Mouse (Mus musculus) embryo, embryonic 10 days (tissue): ENCODE data around the gene Afg1l.

Source experiments
- DNase-seq: peaks from one replicate; pipeline ENCODE4 v3.0.0-alpha.2; 2015; ENCODE audit warnings: low spot score

Gene Afg1l

DNA sequence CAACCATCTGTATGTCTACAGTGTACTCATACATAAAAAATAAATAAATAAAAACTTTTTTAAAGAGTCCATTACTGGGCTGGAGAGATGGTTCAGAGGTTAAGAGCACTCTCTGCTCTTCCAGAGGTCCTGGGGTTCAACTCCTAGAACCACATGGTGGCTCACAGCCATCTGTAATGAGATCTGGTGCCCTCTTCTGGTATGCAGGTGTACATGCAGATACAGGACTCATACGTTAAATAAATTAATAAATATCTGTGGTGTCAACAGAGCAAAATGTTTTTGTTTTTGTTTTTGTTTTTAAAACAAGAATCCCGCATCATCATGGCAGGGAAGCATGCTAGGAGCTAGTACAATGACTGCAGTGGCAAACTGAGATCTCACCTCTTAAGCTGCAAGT is 181.3 kb downstream of the Afg1l start:
- no peak for DNase-seq

DNA sequence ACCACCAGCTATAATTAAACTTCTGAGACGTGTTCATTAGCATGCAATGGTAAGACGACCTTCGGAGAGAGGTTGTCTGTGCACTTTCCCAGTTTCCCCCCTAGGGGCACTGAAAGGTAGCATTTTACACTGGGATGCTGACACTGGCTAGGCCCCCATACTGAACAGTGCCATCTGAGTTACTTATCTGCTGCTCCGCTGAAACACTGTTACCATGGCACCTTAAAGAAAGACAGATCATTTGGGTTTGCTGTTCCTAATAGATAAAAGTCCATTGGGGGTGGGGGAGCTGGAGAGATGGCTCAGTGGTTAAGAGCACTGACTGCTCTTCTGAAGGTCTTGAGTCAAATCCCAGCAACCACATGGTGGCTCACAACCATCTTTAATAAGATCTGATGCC is 181.8 kb downstream of the Afg1l start:
- DNase-seq = no peak

GRCm38 (mm10) chr10:42295028-42295427 is 183.3 kb downstream of the Afg1l start:
- DNase-seq = peak; percentile 81

DNA sequence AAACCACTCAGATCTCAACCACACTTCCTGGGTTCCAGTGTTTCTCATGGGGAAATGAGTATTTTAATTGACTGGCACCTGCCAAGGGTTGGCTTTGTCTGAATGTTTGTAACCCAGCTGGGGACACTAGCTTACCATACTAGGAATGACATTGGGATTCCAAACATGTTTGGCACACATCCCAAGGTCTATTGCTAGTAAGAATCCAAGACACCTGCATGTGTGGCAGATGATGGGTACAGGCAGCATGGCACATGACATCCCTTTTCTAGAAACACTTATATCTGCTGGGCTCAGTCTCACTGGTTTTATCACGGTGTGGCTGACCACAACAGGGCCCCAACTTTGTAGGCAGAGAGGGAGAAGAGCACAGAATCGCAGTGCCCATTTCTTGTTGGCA is 184.0 kb downstream of the Afg1l start:
- DNase-seq = no peak

DNA sequence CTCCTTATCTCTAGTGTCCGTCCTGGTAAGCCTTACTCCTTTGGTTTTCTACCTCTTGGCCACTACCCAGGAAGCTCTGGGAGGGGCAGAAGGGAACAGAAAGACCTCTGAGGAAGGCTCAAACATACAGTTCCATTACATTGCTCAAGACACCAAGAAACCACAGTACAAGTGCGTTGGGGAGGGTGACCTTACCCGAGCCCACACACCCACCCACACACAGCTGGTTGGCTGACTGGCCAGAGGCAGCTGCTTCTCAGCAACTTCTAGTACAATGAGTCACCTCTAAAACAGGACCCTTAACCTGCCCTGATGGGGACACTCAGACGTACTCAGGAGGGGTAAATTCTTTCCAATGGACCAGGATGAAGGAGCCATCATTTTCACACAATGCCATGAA is 184.5 kb downstream of the Afg1l start:
- DNase-seq = no peak

DNA sequence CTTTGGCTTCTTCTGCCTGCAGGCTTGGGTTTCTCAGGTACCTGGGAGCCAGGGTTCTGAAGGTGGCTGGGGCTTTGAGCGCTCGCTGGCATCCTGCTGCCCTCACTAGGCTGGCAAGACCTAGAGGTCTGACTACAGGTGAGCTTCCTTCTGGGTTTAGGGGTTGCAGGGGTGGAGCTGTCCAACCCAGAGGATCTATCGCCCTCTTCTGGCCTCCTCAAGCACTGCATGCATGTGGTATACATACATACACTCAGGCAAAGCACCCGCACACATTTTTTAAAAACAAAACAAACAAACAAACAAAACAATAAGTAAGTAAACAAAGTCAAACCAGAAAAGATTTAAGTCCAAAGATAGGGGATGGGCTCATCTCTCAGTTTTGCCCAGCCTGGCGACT is 187.0 kb downstream of the Afg1l start:
- DNase-seq = peak; percentile 66

DNA sequence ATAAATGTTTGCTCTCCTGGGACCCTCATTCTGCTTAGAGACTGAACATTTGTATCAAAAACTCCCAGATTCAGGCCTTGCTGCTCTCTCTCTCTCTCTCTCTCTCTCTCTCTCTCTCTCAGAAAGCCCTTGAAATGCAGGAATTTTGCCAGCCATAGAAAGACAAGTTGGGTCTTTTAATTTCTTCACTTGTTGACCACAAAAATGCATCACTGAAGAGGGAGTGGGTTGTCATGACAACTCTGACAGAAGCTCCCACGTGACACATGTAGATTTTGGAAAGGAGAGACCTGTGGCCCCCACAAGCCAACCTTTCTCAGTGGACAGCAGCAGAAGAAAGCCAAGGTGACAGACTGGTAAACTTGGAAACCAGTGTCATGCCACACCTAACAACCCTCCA is 190.7 kb downstream of the Afg1l start:
- DNase-seq = no peak

DNA sequence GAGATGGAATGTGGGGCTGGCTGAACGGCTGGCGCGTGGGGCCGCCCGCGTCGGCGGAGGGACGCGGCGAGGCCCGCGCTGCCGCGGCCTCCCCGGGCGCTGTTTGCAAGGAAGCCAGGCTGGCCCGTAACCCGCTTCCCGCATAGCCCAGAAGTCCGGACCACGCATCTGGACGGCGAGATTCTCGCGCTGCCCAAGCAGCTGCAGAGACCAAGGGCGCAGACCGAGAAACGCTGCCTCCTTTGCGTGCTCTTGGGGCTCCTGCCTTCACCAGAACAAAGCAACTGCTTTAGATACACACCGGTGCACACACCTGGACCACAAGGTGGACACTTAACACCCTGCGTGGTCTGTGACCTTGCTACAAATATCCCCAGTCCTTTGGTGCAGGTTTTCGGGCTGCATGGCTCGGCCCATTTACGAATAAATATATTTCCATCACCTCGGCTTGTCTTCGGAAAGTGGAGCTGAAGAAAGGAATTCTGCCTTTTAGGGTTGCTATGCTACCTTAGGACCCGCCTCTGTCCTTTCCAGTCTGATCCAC is 200.0 kb downstream of the Afg1l start:
- DNase-seq = peak; percentile 59

DNA sequence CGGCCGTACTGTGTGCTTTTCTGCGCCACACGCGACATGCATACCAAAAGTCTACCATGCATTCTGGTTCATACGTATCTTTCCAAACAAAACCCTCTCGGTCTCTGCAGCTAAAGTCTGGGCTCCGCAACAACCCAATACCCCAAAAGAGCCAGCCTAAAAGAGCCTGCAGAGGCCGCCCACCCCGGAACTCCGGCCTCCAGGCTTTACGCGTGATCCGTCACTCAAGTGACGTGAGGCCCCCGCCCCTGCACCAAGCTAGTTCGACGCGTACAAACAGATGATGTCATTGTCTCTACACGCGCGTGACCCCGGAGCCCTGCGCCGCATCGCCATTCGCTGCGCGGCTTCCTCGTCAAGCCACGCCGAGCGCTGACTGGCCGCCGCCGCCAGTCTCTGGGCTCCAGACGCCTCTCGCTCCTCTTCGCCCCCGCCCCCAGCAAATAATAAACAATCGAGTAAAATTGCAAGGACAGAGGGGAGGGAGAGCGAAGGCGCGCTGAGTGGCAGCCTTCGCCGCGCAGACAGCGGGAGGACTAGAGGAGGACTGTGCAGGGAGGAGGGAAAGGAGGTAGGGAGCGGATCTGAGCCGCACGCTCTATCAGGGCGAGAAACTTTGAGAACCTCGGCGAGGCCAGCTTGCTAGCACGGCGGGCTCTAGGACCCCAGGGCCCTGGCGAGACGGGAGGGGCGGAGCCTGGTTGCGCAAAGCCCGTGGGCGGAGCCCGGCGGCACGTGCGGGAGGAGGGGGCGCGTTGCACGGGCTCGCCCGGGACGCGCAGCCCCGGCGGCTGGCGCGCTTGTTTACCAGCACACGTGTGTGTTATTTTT is 200.7 kb downstream of the Afg1l start:
- DNase-seq = peak; percentile 99

DNA sequence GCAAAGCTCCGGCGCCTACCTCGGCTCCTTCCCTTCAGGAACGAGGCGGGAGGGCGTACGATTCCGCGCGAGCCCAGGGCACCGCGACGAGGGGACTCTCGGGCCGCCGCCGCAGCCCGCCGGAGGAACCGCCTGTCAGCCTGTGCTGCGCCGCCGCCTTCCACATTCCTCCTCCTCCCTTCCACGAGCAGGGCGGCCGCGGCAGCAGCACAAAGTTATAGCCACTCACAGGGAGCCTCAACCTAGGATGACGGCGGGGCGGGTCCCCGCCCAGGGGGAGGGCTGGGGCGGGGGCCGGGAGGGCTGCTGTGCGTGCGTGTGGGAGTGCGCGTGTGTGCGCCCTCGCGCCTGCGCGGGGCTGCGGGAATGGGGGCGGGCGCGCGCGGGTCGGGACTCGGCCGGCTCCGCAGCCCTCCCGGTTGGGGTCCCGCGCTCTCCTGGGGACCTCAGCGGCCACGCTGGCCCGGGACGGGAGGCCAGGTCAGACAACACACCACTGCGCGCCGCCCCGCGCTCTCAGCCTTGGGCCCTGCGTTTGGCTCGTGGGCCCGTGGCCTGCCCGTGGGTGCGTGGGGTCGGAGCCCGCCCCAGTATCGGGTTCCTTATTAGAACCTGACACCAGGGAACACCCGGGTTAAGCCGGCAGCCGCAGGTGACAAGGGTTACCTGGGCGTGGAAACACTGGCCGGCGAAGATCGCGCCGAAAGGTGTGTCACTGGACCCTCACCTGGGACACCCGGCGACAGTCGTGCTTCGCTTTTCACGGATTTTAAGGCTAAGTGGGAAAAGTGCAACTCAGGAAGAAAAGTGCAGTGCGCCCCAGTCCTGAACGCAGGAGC is 201.6 kb downstream of the Afg1l start, which contains the start of gene Foxo3:
Gene Foxo3 (minus strand): TSS at position 249 of the 839 bp plus-strand sequence.
- peak; percentile 83 for DNase-seq

GRCm38 (mm10) chr10:42275871-42276501 is 202.4 kb downstream of the Afg1l start:
- DNase-seq = peak; percentile 73

GRCm38 (mm10) chr10:42275401-42275870 is 202.9 kb downstream of the Afg1l start:
- peak; percentile 58 for DNase-seq

DNA sequence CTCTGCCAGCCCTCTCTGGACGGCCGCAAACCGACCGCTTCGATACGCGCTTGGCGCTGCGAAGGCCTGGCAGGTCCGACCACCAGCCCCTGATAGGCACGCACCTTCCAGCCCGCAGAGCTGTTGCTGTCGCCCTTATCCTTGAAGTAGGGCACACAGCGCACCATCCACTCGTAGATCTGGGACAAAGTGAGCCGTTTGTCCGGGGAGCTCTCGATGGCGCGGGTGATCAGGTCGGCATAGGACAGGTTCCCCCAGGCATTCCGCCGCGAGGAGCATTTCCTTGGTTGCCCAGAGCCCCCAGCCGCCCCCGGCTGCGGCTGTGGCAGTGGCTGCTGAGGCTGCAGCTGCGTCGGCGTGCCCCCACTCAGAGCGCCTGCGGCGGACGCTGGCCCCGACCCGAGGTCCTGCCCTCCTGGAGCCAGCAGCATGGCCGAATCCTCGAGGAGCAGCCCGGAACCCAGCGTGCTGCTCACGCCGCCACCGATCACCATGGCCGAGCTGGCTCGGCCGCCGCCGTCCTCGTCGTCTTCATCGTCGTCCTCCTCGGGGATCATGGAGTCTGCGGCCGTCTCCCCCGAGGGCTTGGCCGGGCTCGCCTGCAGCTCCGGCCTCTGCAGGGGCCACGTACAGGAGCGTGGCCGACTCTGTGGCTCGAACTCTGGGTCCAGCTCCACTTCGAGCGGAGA is 203.5 kb downstream of the Afg1l start:
- peak; percentile 51 for DNase-seq

GRCm38 (mm10) chr10:42273760-42274691 is 204.3 kb downstream of the Afg1l start:
- peak; percentile 44 for DNase-seq

DNA sequence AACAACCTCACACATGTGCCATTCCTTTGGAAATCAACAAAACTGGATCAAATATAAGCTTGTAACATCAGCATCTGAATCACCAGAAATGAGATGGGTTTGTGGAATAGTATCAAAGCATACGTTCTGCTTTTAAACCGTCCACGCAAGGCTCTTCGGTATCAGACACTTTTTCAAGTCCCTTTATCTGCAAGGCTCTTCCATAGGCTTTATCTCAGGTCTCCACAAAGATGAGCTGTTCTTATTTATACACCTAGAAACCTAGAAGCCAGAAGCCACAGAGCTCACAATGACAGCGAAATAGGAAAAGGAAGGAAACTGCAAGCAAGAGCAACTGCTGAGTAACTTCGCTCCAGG is 205.0 kb downstream of the Afg1l start:
- no peak for DNase-seq

DNA sequence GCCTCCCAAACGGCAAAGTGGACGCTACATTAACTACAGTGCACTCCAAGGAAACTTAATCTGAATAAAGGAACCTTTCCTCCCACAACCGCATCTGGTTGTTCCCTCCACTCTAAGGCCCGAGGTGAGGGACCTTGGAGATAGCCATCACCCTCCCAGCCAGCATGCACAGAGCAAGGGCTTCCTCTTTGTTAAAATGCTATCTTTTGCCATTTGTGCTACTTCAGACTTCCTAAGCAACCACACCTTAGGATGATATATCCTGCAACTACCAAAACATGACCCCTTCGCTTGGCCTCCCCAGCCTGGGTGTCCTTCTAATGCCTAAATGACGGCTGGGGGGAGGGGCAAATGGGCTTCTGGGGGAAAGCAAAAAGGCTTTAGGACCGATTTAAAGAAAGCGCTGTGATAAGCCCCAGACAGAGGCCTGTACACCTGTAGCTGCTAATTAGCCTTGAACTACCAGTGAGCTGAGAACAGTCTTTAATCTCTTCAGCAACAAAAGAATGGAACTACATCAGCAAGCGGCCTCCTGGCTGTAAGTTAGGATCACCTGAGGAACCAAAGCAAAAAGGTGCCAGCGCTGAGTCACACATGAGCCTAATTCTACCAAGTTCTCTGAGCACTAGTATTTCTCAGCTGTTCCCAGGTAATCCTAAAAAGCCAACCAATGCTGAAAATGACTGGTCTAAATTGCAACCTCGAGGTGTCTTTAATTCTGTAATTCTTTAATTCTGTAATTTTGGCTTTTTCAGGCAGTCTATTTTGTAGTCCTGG is 206.7 kb downstream of the Afg1l start:
- no peak for DNase-seq

DNA sequence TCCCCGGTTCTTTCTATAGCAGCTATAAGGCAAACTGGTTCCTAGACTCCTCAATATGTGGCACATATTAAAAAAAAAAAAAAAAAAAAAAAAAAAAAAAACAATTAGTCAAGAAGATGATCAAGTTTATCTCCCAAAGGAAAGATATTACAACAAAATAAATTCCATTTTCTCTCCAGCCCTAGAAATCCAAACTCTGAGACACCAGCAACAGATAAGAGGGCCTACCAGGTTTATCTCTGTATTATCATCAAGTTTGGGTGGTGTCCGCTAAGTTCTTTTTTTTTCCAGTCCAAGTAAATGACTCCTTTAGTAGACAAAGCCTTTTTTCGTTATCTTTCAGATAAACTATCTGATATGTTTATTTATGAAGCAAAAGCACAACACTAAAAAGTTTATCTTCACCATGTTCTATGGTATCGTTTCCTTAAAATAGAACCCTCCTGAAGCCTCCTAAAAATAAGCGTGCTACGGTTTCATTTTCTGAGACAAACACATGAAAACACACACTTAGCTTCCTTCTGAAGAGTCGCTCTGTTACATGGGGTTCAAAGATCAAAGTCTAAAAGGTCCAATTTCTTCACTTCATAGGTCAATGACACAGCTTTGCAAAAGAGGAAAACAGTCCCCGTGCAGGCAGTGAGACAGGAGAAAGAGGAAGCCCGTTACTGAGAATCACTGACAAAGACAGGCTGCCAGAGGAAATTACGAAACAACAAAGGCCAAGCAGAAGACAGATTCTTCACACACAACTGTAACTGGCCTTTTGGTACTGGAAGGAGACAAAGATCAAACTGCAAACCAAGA is 207.9 kb downstream of the Afg1l start:
- peak; percentile 29 for DNase-seq

- DNase-seq = no peak
Measured at GRCm38 (mm10) chr10:42269281-42270025, 208.9 kb downstream of the Afg1l start.
